Comparison of ENCODE assay signal across 19 mouse cellular contexts in the genomic region with DNA sequence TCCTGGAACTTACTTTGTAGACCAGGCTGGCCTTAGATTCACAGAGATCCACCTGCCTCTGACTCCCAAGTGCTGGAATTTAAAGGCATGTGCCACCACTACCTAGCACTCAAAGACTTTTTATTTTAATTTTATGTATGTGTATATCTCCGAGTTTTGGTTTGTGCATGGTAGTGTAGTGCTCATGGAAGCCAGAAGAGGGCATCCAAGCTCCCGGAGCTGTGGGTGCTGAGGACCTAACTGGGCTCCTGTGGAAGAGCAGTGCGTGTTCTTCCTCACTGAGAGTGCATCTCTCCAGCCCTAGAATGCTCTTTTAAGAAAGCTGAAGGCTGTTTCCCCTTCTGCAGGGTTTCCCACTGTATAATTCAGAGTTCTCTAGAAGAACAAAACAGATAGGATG.
A peak's percentile ranks its signal among the peaks of the same experiment; 100 is the strongest.
DNase-seq lines count a peak whose midpoint lies in the region; ATAC-seq and TF ChIP-seq lines count a peak whose summit lies in the region.
"Had no signal": no experiment of that assay in that cellular context is flagged by ENCODE, and none has a peak within 500 bp of the region (broad histone marks: within the 10 kb centered on the region; RNA-seq: fewer than 3 reads in every experiment).

No protein-coding gene starts in this region.

- TF ChIP-seq POLR2A in MEL (IDR thresholded peaks at IDR 0.05; ENCODE audit: control insufficient read depth in 1 of 2, insufficient read depth in 1 of 2, low read depth in 1 of 2, low read length in 2 of 2, poor library complexity in 1 of 2): no peak
- no peak for TF ChIP-seq POLR2A in small intestine, adult 2 months (IDR thresholded peaks at IDR 0.05; ENCODE audit: low read depth, low read length)

- TF ChIP-seq CTCF in hindbrain, postnatal 0 days (IDR thresholded peaks at IDR 0.05; ENCODE audit: low read depth): peak; percentile 44
- peak; percentile 37 for TF ChIP-seq CTCF in lung, postnatal 0 days (IDR thresholded peaks at IDR 0.05)
- TF ChIP-seq CTCF in MEL (IDR thresholded peaks at IDR 0.05 in 2 of 3, conservative IDR thresholded peaks at IDR 0.05 in 1 of 3; ENCODE audit: control insufficient read depth in 1 of 3, insufficient read depth in 1 of 3, low read depth in 2 of 3, low read length in 3 of 3, poor library complexity in 1 of 3, severe bottlenecking in 1 of 3): peak; percentile 62 to 63 (median 62)
- peak; percentile 52; the same call in 1 of the 2 replicates for TF ChIP-seq CTCF in small intestine, adult 2 months (IDR thresholded peaks at IDR 0.05; ENCODE audit: extremely low read depth, insufficient read length, insufficient replicate concordance, low read depth, low read length)

- no peaks in the 10 kb centered on the region for H3K9me3 ChIP-seq in hindbrain, postnatal 0 days (ENCODE audit: low read length)
- no peaks in the 10 kb centered on the region for H3K9me3 ChIP-seq in hindbrain, embryonic 11.5 days (ENCODE audit: control insufficient read depth, low read length)
- no peaks in the 10 kb centered on the region for H3K9me3 ChIP-seq in lung, postnatal 0 days (ENCODE audit: low read length)
- H3K9me3 ChIP-seq in MEL (replicated peaks; ENCODE audit: insufficient read depth, low read length): no peaks in the 10 kb centered on the region
- H3K9me3 ChIP-seq: forebrain, embryonic 12.5 days; hindbrain, embryonic 10.5 days; intestine, embryonic 15.5 days; midbrain, embryonic 13.5 days; stomach, embryonic 15.5 days had no signal

- WGBS in hindbrain, postnatal 0 days: 44% methylated on average over 3 of the region's 3 CpGs
- WGBS in hindbrain, embryonic 11.5 days: 57% methylated on average over 3 of the region's 3 CpGs
- WGBS in lung, postnatal 0 days: 44% methylated on average over 3 of the region's 3 CpGs
- WGBS in small intestine, adult 2 months: 36% methylated on average over 3 of the region's 3 CpGs

- no peak overlapping the region for H3K9ac ChIP-seq in hindbrain, postnatal 0 days (replicated peaks; ENCODE audit: low read length)
- no peak overlapping the region for H3K9ac ChIP-seq in hindbrain, embryonic 11.5 days (ENCODE audit: low read depth, low read length)
- no peak overlapping the region for H3K9ac ChIP-seq in lung, postnatal 0 days (replicated peaks; ENCODE audit: low read depth)
- no peak overlapping the region for H3K9ac ChIP-seq in MEL (ENCODE audit: control insufficient read depth, low read depth, low read length, poor library complexity, severe bottlenecking)
- H3K9ac ChIP-seq: forebrain, embryonic 12.5 days; intestine, embryonic 15.5 days; midbrain, embryonic 13.5 days; stomach, embryonic 15.5 days had no signal

- H3K4me3 ChIP-seq in hindbrain, postnatal 0 days (ENCODE audit: low read length): no peak overlapping the region
- no peak overlapping the region for H3K4me3 ChIP-seq in hindbrain, embryonic 11.5 days (ENCODE audit: low read depth, low read length)
- H3K4me3 ChIP-seq in lung, postnatal 0 days (ENCODE audit: low read depth, low read length): no peak overlapping the region
- H3K4me3 ChIP-seq in MEL (ENCODE audit: control insufficient read depth in 1 of 2, insufficient read depth in 1 of 2, low read depth in 2 of 2, low read length in 2 of 2): no peak overlapping the region
- no peak overlapping the region for H3K4me3 ChIP-seq in small intestine, adult 2 months (ENCODE audit: low read depth, low read length)
- H3K4me3 ChIP-seq: forebrain, embryonic 12.5 days; hindbrain, embryonic 10.5 days; intestine, embryonic 15.5 days; midbrain, embryonic 13.5 days; stomach, embryonic 15.5 days had no signal

- no peak for TF ChIP-seq EP300 in lung, postnatal 0 days (IDR thresholded peaks at IDR 0.05)
- TF ChIP-seq EP300 in MEL (IDR thresholded peaks at IDR 0.05; ENCODE audit: low read depth in 1 of 2, low read length in 2 of 2): no peak

- no peak overlapping the region for H3K27ac ChIP-seq in hindbrain, postnatal 0 days
- no peak overlapping the region for H3K27ac ChIP-seq in hindbrain, embryonic 11.5 days (ENCODE audit: low read depth, low read length)
- no peak overlapping the region for H3K27ac ChIP-seq in lung, postnatal 0 days (ENCODE audit: low read length)
- no peak overlapping the region for H3K27ac ChIP-seq in MEL (ENCODE audit: control insufficient read depth, low read depth, low read length)
- no peak overlapping the region; the same call in 1 of the 2 replicates for H3K27ac ChIP-seq in small intestine, adult 2 months (ENCODE audit: insufficient read depth, low read depth, low read length)
- H3K27ac ChIP-seq: forebrain, embryonic 12.5 days; hindbrain, embryonic 10.5 days; intestine, embryonic 15.5 days; midbrain, embryonic 13.5 days; stomach, embryonic 15.5 days had no signal

- no peak for DNase-seq in hindbrain, postnatal 0 days (ENCODE audit: low spot score)
- DNase-seq in hindbrain, embryonic 11.5 days (ENCODE audit: low spot score): no peak
- DNase-seq in lung, postnatal 0 days (ENCODE audit: low spot score): no peak
- DNase-seq in lung, postnatal 36 days: no peak
- DNase-seq in MEL (ENCODE audit: low read depth, low spot score): peak; percentile 54
- no peak for DNase-seq in B cell, adult 2 months
- DNase-seq in gastrocnemius, postnatal 10 days: no peak
- DNase-seq: adrenal gland, postnatal 25 days; cerebellum, adult 11 months; gastrocnemius, postnatal 25 days; kidney, postnatal 4 days had no signal

- no peaks in the 10 kb centered on the region for H3K79me2 ChIP-seq in MEL (ENCODE audit: control insufficient read depth, insufficient read depth, low read length, poor library complexity)

- H3K27me3 ChIP-seq in hindbrain, postnatal 0 days (ENCODE audit: insufficient read depth, low read length): no peaks in the 10 kb centered on the region
- H3K27me3 ChIP-seq in hindbrain, embryonic 11.5 days (ENCODE audit: control insufficient read depth, insufficient read depth, low read length): no peaks in the 10 kb centered on the region
- no peaks in the 10 kb centered on the region for H3K27me3 ChIP-seq in lung, postnatal 0 days (replicated peaks; ENCODE audit: insufficient read depth, low read length)
- peaks cover 1 to 5% of the 10 kb centered on the region in 2 experiments; a peak in 3 of 4 replicates for H3K27me3 ChIP-seq in MEL (ENCODE audit: control insufficient read depth in 1 of 2, insufficient read depth in 2 of 2, low read length in 2 of 2)
- no peaks in the 10 kb centered on the region for H3K27me3 ChIP-seq in small intestine, adult 2 months (ENCODE audit: control insufficient read depth, insufficient read depth, low read length)
- H3K27me3 ChIP-seq: forebrain, embryonic 12.5 days; intestine, embryonic 15.5 days; midbrain, embryonic 13.5 days; stomach, embryonic 15.5 days had no signal

- 0 out of 2 replicates have a peak, but pooled peaks cover 7% of the 10 kb centered on the region for H3K4me1 ChIP-seq in hindbrain, postnatal 0 days (ENCODE audit: insufficient read depth, low read length)
- H3K4me1 ChIP-seq in hindbrain, embryonic 11.5 days (replicated peaks; ENCODE audit: control insufficient read depth, insufficient read depth, low read length): no peaks in the 10 kb centered on the region; the same call in 1 of the 2 replicates
- no peaks in the 10 kb centered on the region for H3K4me1 ChIP-seq in lung, postnatal 0 days (ENCODE audit: insufficient read depth, low read depth, low read length)
- H3K4me1 ChIP-seq in MEL (ENCODE audit: control insufficient read depth in 1 of 2, insufficient read depth in 2 of 2, low read length in 2 of 2): no peaks in the 10 kb centered on the region; a peak in 1 of 4 replicates
- peaks cover 14% of the 10 kb centered on the region for H3K4me1 ChIP-seq in small intestine, adult 2 months (ENCODE audit: control insufficient read depth, insufficient read depth, insufficient read length, low read length)
- H3K4me1 ChIP-seq: stomach, embryonic 15.5 days had no signal

- no peaks in the 10 kb centered on the region for H3K36me3 ChIP-seq in hindbrain, postnatal 0 days (ENCODE audit: insufficient read depth, low read length)
- H3K36me3 ChIP-seq in hindbrain, embryonic 11.5 days (ENCODE audit: control insufficient read depth, insufficient read depth, low read length): no peaks in the 10 kb centered on the region
- H3K36me3 ChIP-seq in lung, postnatal 0 days (ENCODE audit: insufficient read depth, low read length): no peaks in the 10 kb centered on the region
- H3K36me3 ChIP-seq in MEL (ENCODE audit: control insufficient read depth in 1 of 2, insufficient read depth in 2 of 2, low read length in 2 of 2): no peaks in the 10 kb centered on the region
- H3K36me3 ChIP-seq in small intestine, adult 2 months (ENCODE audit: control insufficient read depth, insufficient read depth, low read length): no peaks in the 10 kb centered on the region
- H3K36me3 ChIP-seq: forebrain, embryonic 12.5 days; hindbrain, embryonic 10.5 days; intestine, embryonic 15.5 days; midbrain, embryonic 13.5 days; stomach, embryonic 15.5 days had no signal

- peak; percentile 47 for TF ChIP-seq RAD21 in MEL (IDR thresholded peaks at IDR 0.05; ENCODE audit: low read depth, low read length)

- H3K4me2 ChIP-seq in hindbrain, postnatal 0 days (ENCODE audit: low read depth, low read length): no peak overlapping the region
- no peak overlapping the region for H3K4me2 ChIP-seq in hindbrain, embryonic 11.5 days (replicated peaks; ENCODE audit: low read depth, low read length)
- H3K4me2 ChIP-seq in lung, postnatal 0 days (replicated peaks; ENCODE audit: low read depth, low read length): no peak overlapping the region
- H3K4me2 ChIP-seq: forebrain, embryonic 12.5 days; heart, embryonic 11.5 days; midbrain, embryonic 13.5 days; stomach, embryonic 15.5 days had no signal

- no peak for ATAC-seq in hindbrain, postnatal 0 days
- no peak for ATAC-seq in hindbrain, embryonic 11.5 days (ENCODE audit: low FRiP score)
- no peak for ATAC-seq in lung, postnatal 0 days
- ATAC-seq: CD4-positive, CD25-positive, alpha-beta regulatory T cell, adult 4 months; midbrain, embryonic 13.5 days had no signal

TF ChIP-seq in MEL, 35 proteins besides CTCF, POLR2A, EP300 and RAD21:
- TF ChIP-seq CHD1 (IDR thresholded peaks at IDR 0.05; ENCODE audit: low read depth, low read length) (no peak), USF1 (IDR thresholded peaks at IDR 0.05; ENCODE audit: low read depth, low read length) (no peak), SMC3 (IDR thresholded peaks at IDR 0.05; ENCODE audit: low read depth, low read length) (peak; percentile 60), ZMIZ1 (IDR thresholded peaks at IDR 0.05; ENCODE audit: low read depth, low read length) (no peak), UBTF (IDR thresholded peaks at IDR 0.05; ENCODE audit: borderline replicate concordance, insufficient read depth, low read depth, low read length) (no peak), CHD2 (IDR thresholded peaks at IDR 0.05; ENCODE audit: low read length) (no peak)
TF ChIP-seq in MEL: peak in this region for 1.
